Mouse (Mus musculus) midbrain, embryonic 16.5 days (tissue): ENCODE measurements around the gene Arid3a. TPM values are rescaled to one million over a fixed set of nuclear protein-coding genes. Genes with fewer than 3 reads are reported as not detected.

Experiments used
- ATAC-seq: fragments of 200-750 bp; cut with Nextera tagmentation; 2 replicates; pipeline ENCODE4 v1.8.0; 2017; ENCODE audit warnings: moderate TSS enrichment
- H3K27ac ChIP-seq: fragments of 300-500 bp; sonication (generic); 2 replicates; pipeline ENCODE4 v1.5.1; 2014; ENCODE audit warnings: mild to moderate bottlenecking, low read length, mixed read lengths
- H3K27me3 ChIP-seq: fragments of 300-500 bp; sonication (generic); 2 replicates; pipeline ENCODE4 v1.6.1; 2014; ENCODE audit warnings: low read depth, low read length, mixed read lengths; ENCODE audit not compliant: control insufficient read depth, insufficient read depth
- H3K36me3 ChIP-seq: fragments of 300-500 bp; sonication (generic); 2 replicates; pipeline ENCODE4 v1.6.1; 2014; ENCODE audit warnings: mild to moderate bottlenecking, low read length, moderate library complexity, mixed read lengths; ENCODE audit not compliant: control insufficient read depth, insufficient read depth
- H3K4me1 ChIP-seq: fragments of 300-500 bp; sonication (generic); 2 replicates; pipeline ENCODE4 v1.6.1; 2014; ENCODE audit warnings: mild to moderate bottlenecking, low read length, mixed read lengths; ENCODE audit not compliant: control insufficient read depth, insufficient read depth
- H3K4me2 ChIP-seq: fragments of 300-500 bp; sonication (generic); 2 replicates; pipeline ENCODE4 v1.6.1; 2014; ENCODE audit warnings: mild to moderate bottlenecking, low read length, mixed read lengths
- H3K4me3 ChIP-seq: fragments of 300-500 bp; sonication (generic); 2 replicates; pipeline ENCODE4 v1.5.1; 2014; ENCODE audit warnings: low read depth, mild to moderate bottlenecking, low read length, moderate library complexity, mixed read lengths
- H3K9ac ChIP-seq: fragments of 300-500 bp; sonication (generic); 2 replicates; pipeline ENCODE4 v1.6.1; 2014; ENCODE audit warnings: low read depth, low read length, mixed read lengths
- H3K9me3 ChIP-seq: fragments of 300-500 bp; sonication (generic); replicated peaks from 2 replicates; pipeline ENCODE4 v1.6.1; 2014; ENCODE audit warnings: mild to moderate bottlenecking, low read length, mixed read lengths; ENCODE audit not compliant: control insufficient read depth, poor library complexity, severe bottlenecking
- WGBS: fragments of 180-500 bp; shearing (Covaris S2); extraction: QIAGEN DNeasy Blood & Tissue Kit; methylation state at CpG from one replicate; pipeline ENCODE4 v1.1.7; 2014; 5-methylcytosine and 5-hydroxymethylcytosine counted together
- polyA plus RNA-seq: library from polyadenylated mRNA; unstranded; fragments of >200 nt; fragmentation: Nextera tagmentation; extraction: Ambion mirVana; gene quantifications from 2 replicates; pipeline ENCODE4 v1.2.1, GENCODE M21; 2015

Arid3a gene
- polyA plus RNA-seq, 1 experiment from 2014 or later, result 2.2 TPM

- no peaks in the 10 kb centered on the region for H3K9me3 ChIP-seq
- peaks cover 9% of the 10 kb centered on the region for H3K27me3 ChIP-seq
- H3K9ac ChIP-seq, result peak overlapping the region; percentile 88
- peak overlapping the region; percentile 76 for H3K4me3 ChIP-seq
- peak; percentile 5; the same call in 1 of the 2 replicates for ATAC-seq
- peak overlapping the region; percentile 95 for H3K27ac ChIP-seq
- H3K36me3 ChIP-seq, result peaks cover 7% of the 10 kb centered on the region
- WGBS, result 4% methylated on average over 15 of the region's 21 CpGs
- peaks cover 41% of the 10 kb centered on the region for H3K4me1 ChIP-seq
- peak overlapping the region; percentile 90 for H3K4me2 ChIP-seq
These were observed 56.8 kb downstream of the Arid3a start for GRCm38 (mm10) chr10:79983670-79984069.

DNA sequence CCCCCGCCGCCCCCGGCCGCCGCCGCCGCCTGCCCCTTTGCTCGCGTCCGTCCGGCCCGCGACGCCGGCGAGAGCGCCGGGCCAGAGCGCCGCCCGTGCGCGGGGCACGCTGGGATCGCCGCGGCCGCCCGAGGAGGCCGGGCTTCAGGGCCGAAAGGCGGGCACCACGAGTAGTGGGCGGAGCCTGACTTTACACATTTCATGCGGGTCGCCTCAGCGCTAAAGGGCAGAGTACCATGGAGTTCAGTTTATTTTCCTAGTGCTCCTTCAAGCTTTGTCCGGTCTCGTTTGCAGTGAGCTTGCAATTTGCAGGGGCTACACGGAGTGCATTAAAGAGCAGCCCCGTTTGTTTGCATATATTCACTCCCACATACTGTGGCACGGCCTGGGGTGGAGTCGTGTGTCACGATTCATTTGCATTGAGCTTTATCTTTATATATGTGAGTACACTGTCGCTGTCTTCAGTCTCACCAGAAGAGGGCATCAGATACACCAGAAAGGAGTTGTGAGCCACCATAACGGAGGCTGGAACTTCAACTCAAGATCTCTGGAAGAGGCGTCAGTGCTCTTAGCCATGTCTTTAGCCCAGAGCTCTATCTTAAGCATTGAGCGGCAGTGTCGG is 57.5 kb downstream of the Arid3a start, which contains the start of gene Tmem259:
TSS of gene Tmem259 (minus strand) at position 136 of the 622 bp plus-strand sequence.
- under 1% methylated on average over 49 of the region's 49 CpGs for WGBS
- Histone ChIP-seq H3K9me3 (no peaks in the 10 kb centered on the region), H3K4me3 (peak within 1 kb of the TSS; percentile 76), H3K4me1 (peaks cover 41% of the 10 kb centered on the region), H3K27ac (peak within 1 kb of the TSS; percentile 95), H3K27me3 (peaks cover 15% of the 10 kb centered on the region), H3K9ac (peak within 1 kb of the TSS; percentile 88), H3K36me3 (0 out of 2 replicates have a peak, but pooled peaks cover under 1% of the 10 kb centered on the region), H3K4me2 (peak within 1 kb of the TSS; percentile 90)
- peak; percentile 83 for ATAC-seq

- peak overlapping the region; percentile 95 for H3K27ac ChIP-seq
- peaks cover 41% of the 10 kb centered on the region for H3K4me1 ChIP-seq
- peaks cover 21% of the 10 kb centered on the region for H3K27me3 ChIP-seq
- WGBS, result under 1% methylated on average over 22 of the region's 22 CpGs
- H3K9me3 ChIP-seq, result no peaks in the 10 kb centered on the region
- peak overlapping the region; percentile 90 for H3K4me2 ChIP-seq
- peak; percentile 94 for ATAC-seq
- peak overlapping the region; percentile 76 for H3K4me3 ChIP-seq
- H3K9ac ChIP-seq, result peak overlapping the region; percentile 88
- H3K36me3 ChIP-seq, result no peaks in the 10 kb centered on the region
These were observed 58.0 kb downstream of the Arid3a start for GRCm38 (mm10) chr10:79984871-79985270.

- Histone ChIP-seq H3K27ac (peak overlapping the region; percentile 95), H3K9me3 (no peaks in the 10 kb centered on the region), H3K36me3 (no peaks in the 10 kb centered on the region), H3K4me3 (peak overlapping the region; percentile 76), H3K27me3 (peaks cover 25% of the 10 kb centered on the region), H3K4me1 (peaks cover 41% of the 10 kb centered on the region), H3K9ac (peak overlapping the region; percentile 88), H3K4me2 (peak overlapping the region; percentile 90)
- ATAC-seq, result peak; percentile 16; the same call in 1 of the 2 replicates
- WGBS, result 3% methylated on average over 35 of the region's 35 CpGs
These were observed 58.7 kb downstream of the Arid3a start for GRCm38 (mm10) chr10:79985334-79986231.

GRCm38 (mm10) chr10:79986232-79986878 is 59.5 kb downstream of the Arid3a start:
- Histone ChIP-seq H3K4me2 (peak overlapping the region; percentile 90), H3K9ac (peak overlapping the region; percentile 88), H3K9me3 (no peaks in the 10 kb centered on the region), H3K27me3 (peaks cover 29% of the 10 kb centered on the region), H3K4me1 (peaks cover 39% of the 10 kb centered on the region), H3K4me3 (peak overlapping the region; percentile 76), H3K36me3 (no peaks in the 10 kb centered on the region), H3K27ac (peak overlapping the region; percentile 95)
- ATAC-seq, result no peak
- WGBS, result 41% methylated on average over 6 of the region's 6 CpGs

GRCm38 (mm10) chr10:79986963-79987362 is 60.1 kb downstream of the Arid3a start:
- no peak overlapping the region for H3K9ac ChIP-seq
- WGBS, result 4% methylated on average over 11 of the region's 11 CpGs
- H3K4me1 ChIP-seq, result peaks cover 33% of the 10 kb centered on the region
- H3K27me3 ChIP-seq, result peaks cover 29% of the 10 kb centered on the region
- no peak overlapping the region for H3K27ac ChIP-seq
- H3K4me2 ChIP-seq, result peak overlapping the region; percentile 24
- ATAC-seq, result no peak
- H3K4me3 ChIP-seq, result 0 out of 2 replicates have a peak overlapping the region, but pooled peaks have one; percentile 8
- 0 out of 2 replicates have a peak, but pooled peaks cover 2% of the 10 kb centered on the region for H3K9me3 ChIP-seq
- H3K36me3 ChIP-seq, result no peaks in the 10 kb centered on the region

- H3K9me3 ChIP-seq, result 0 out of 2 replicates have a peak, but pooled peaks cover 2% of the 10 kb centered on the region
- WGBS, result 12% methylated on average over 27 of the region's 27 CpGs
- peak overlapping the region; percentile 43 for H3K4me3 ChIP-seq
- peaks cover 29% of the 10 kb centered on the region for H3K27me3 ChIP-seq
- H3K36me3 ChIP-seq, result no peaks in the 10 kb centered on the region
- peak overlapping the region; percentile 65 for H3K4me2 ChIP-seq
- peak overlapping the region; percentile 62 for H3K9ac ChIP-seq
- ATAC-seq, result no peak
- H3K4me1 ChIP-seq, result peaks cover 24% of the 10 kb centered on the region
- H3K27ac ChIP-seq, result no peak overlapping the region
These were observed 61.1 kb downstream of the Arid3a start for GRCm38 (mm10) chr10:79987771-79988505.
